Mouse (Mus musculus): Measurements from ENCODE around the gene Glyr1. TPM values are rescaled to one million over a fixed set of nuclear protein-coding genes. Genes with fewer than 3 reads are reported as not detected.

The Glyr1 gene
- polyA plus RNA-seq (2015; fragmentation: Nextera tagmentation; extraction: Ambion mirVana): 228 and 230 TPM in 2 replicates

DNA sequence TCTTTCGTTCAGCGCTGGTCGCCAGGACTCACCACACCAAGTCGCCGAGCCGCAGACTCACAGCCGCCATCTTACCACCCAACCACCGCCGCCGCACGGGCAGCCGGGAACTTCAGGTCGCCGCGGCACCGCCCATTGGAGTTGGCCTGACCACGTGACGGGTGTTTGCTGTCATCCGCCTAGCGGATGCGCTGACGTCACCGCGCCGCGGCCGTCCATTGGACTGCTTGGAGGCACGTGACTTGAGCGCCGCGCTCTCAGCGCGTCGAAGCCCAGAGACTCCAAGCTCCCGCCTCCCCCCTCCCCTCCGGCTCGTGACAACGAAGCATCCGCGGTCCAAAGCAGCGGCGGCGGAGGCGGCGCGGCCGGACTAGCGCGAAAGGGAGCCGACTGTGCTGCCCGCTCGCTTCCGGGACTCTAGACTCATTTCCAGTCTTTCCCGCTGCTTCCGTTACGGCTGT lies at the start of gene Glyr1, which contains the start of gene Ubn1:
Gene Glyr1 (minus strand): TSS at position 90 of the 461 bp plus-strand sequence.
Gene Ubn1 (plus strand): TSS at position 284 of the 461 bp plus-strand sequence.
- Histone ChIP-seq H3K9ac (replicated peaks) (peak within 1 kb of the TSS; percentile 96), H3K27ac (peak within 1 kb of the TSS; percentile 96), H3K27me3 (no peaks in the 10 kb centered on the region), H3K9me3 (no peaks in the 10 kb centered on the region), H3K4me1 (replicated peaks) (peaks cover 41% of the 10 kb centered on the region), H3K4me3 (replicated peaks) (peak within 1 kb of the TSS; percentile 81), H3K36me3 (peaks cover 31% of the 10 kb centered on the region), H3K4me2 (replicated peaks) (peak within 1 kb of the TSS; percentile 97)
- WGBS: under 1% methylated on average over 55 of the region's 56 CpGs
- peak; percentile 98 for ATAC-seq

- Histone ChIP-seq H3K9me3 (no peaks in the 10 kb centered on the region), H3K27me3 (no peaks in the 10 kb centered on the region), H3K4me3 (replicated peaks) (no peak overlapping the region), H3K4me2 (replicated peaks) (no peak overlapping the region), H3K36me3 (no peaks in the 10 kb centered on the region), H3K9ac (replicated peaks) (no peak overlapping the region), H3K4me1 (replicated peaks) (no peaks in the 10 kb centered on the region), H3K27ac (no peak overlapping the region)
- 85% methylated on average over 6 of the region's 8 CpGs for WGBS
- no peak for ATAC-seq
Measured at GRCm38 (mm10) chr16:5096504-5096903, 46.8 kb upstream of the Glyr1 start.

DNA sequence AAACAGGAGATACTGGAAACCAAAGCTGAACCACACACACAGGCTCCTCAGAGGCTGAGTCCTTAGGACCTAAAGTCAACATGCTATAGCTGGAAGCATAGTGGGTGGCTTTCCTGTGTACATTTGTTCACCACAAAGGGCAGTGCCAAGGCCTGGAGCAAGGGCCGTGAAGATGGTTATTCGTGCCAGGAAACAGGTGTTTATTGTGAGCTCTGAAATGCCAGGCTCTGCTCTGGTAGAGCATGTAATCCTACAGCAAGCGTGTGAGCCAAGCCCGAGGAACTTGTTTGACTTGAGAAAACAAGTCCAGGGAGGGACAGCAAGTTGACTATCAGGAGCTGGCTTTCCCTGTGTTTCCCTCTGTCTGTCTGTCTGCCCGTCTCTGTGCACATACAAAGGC lies 43.6 kb upstream of the Glyr1 start:
- Histone ChIP-seq H3K27ac (no peak overlapping the region), H3K9ac (replicated peaks) (no peak overlapping the region), H3K9me3 (no peaks in the 10 kb centered on the region), H3K27me3 (no peaks in the 10 kb centered on the region), H3K36me3 (peaks cover 11% of the 10 kb centered on the region), H3K4me1 (replicated peaks) (no peaks in the 10 kb centered on the region), H3K4me3 (replicated peaks) (no peak overlapping the region), H3K4me2 (replicated peaks) (no peak overlapping the region)
- no peak for ATAC-seq
- WGBS: 90% methylated on average over 5 of the region's 5 CpGs

GRCm38 (mm10) chr16:5089021-5089420 lies 39.4 kb upstream of the Glyr1 start:
- no peaks in the 10 kb centered on the region for H3K4me1 ChIP-seq (replicated peaks)
- no peak for ATAC-seq
- no peak overlapping the region for H3K27ac ChIP-seq
- H3K9ac ChIP-seq (replicated peaks): no peak overlapping the region
- WGBS: 77% methylated on average over 10 of the region's 10 CpGs
- H3K36me3 ChIP-seq: peaks cover 53% of the 10 kb centered on the region
- H3K27me3 ChIP-seq: no peaks in the 10 kb centered on the region
- no peaks in the 10 kb centered on the region for H3K9me3 ChIP-seq
- H3K4me3 ChIP-seq (replicated peaks): no peak overlapping the region
- H3K4me2 ChIP-seq (replicated peaks): no peak overlapping the region

- Histone ChIP-seq H3K9me3 (no peaks in the 10 kb centered on the region), H3K9ac (replicated peaks) (no peak overlapping the region), H3K27ac (no peak overlapping the region), H3K27me3 (no peaks in the 10 kb centered on the region), H3K36me3 (peaks cover 80% of the 10 kb centered on the region), H3K4me1 (replicated peaks) (no peaks in the 10 kb centered on the region), H3K4me3 (replicated peaks) (no peak overlapping the region), H3K4me2 (replicated peaks) (no peak overlapping the region)
- 96% methylated on average over 2 of the region's 2 CpGs for WGBS
- ATAC-seq: no peak
Measured at GRCm38 (mm10) chr16:5086179-5086578, 36.5 kb upstream of the Glyr1 start.

- Histone ChIP-seq H3K27ac (no peak overlapping the region), H3K9me3 (no peaks in the 10 kb centered on the region), H3K27me3 (no peaks in the 10 kb centered on the region), H3K4me1 (replicated peaks) (no peaks in the 10 kb centered on the region), H3K4me2 (replicated peaks) (no peak overlapping the region), H3K9ac (replicated peaks) (no peak overlapping the region), H3K4me3 (replicated peaks) (no peak overlapping the region), H3K36me3 (peaks cover 82% of the 10 kb centered on the region)
- ATAC-seq: no peak
- 98% methylated on average over 4 of the region's 4 CpGs for WGBS
Measured at GRCm38 (mm10) chr16:5085196-5085595, 35.5 kb upstream of the Glyr1 start.

- Histone ChIP-seq H3K36me3 (peaks cover 93% of the 10 kb centered on the region), H3K4me1 (replicated peaks) (no peaks in the 10 kb centered on the region), H3K4me3 (replicated peaks) (no peak overlapping the region), H3K27me3 (no peaks in the 10 kb centered on the region), H3K27ac (no peak overlapping the region), H3K4me2 (replicated peaks) (no peak overlapping the region), H3K9ac (replicated peaks) (no peak overlapping the region), H3K9me3 (no peaks in the 10 kb centered on the region)
- no peak for ATAC-seq
- 93% methylated on average over 5 of the region's 5 CpGs for WGBS
Measured at GRCm38 (mm10) chr16:5074341-5074740, 24.7 kb upstream of the Glyr1 start.

DNA sequence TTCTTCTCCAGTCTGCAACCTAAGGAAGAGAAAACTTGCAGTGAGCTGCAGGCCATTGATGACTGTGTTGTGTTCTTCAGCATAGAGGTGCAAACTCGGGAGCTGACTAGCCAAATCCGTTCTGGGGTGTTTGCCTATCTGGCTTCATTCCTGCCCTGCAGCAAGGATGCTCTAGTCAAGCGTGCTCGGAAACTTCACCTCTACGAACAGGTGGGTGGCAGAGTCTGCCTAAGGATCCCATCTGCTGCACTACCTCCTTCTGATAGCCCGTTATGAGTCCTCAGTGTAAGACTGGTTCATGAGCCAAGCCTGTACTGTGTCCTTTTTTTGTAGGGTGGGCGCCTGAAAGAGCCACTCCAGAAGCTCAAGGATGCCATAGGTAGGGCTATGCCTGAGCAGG lies 22.3 kb upstream of the Glyr1 start:
- H3K9me3 ChIP-seq: no peaks in the 10 kb centered on the region
- ATAC-seq: no peak
- no peak overlapping the region for H3K4me2 ChIP-seq (replicated peaks)
- no peaks in the 10 kb centered on the region for H3K4me1 ChIP-seq (replicated peaks)
- H3K4me3 ChIP-seq (replicated peaks): no peak overlapping the region
- no peak overlapping the region for H3K9ac ChIP-seq (replicated peaks)
- no peaks in the 10 kb centered on the region for H3K27me3 ChIP-seq
- WGBS: 94% methylated on average over 7 of the region's 7 CpGs
- H3K27ac ChIP-seq: no peak overlapping the region
- peaks cover 80% of the 10 kb centered on the region for H3K36me3 ChIP-seq

GRCm38 (mm10) chr16:5070321-5070720 lies 20.7 kb upstream of the Glyr1 start:
- Histone ChIP-seq H3K4me3 (replicated peaks) (no peak overlapping the region), H3K4me2 (replicated peaks) (no peak overlapping the region), H3K9me3 (no peaks in the 10 kb centered on the region), H3K27me3 (no peaks in the 10 kb centered on the region), H3K4me1 (replicated peaks) (no peaks in the 10 kb centered on the region), H3K36me3 (peaks cover 73% of the 10 kb centered on the region), H3K27ac (no peak overlapping the region), H3K9ac (replicated peaks) (no peak overlapping the region)
- WGBS: 91% methylated on average over 3 of the region's 3 CpGs
- ATAC-seq: no peak

DNA sequence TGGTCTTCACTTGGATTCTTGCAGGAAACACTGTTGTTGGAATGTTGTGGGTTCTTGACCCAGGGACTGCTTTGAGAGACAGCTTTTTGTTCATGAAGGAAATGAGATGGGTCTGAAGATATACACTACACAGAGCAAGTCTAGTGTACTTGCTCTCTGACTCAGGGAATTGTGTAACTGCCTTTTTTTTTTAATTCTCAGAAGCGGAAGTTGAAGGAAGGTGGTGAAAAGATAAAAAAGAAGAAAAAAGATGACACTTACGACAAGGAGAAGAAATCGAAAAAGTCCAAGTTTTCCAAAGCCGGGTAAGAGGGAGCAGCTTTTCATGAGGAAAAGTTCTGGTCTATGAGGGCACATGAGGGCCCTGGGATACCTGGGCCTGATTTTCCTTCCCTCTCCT lies 13.8 kb upstream of the Glyr1 start:
- H3K4me2 ChIP-seq (replicated peaks): no peak overlapping the region
- H3K9me3 ChIP-seq: no peaks in the 10 kb centered on the region
- no peak overlapping the region for H3K27ac ChIP-seq
- peaks cover 56% of the 10 kb centered on the region for H3K36me3 ChIP-seq
- no peaks in the 10 kb centered on the region for H3K27me3 ChIP-seq
- H3K4me1 ChIP-seq (replicated peaks): no peaks in the 10 kb centered on the region
- no peak for ATAC-seq
- no peak overlapping the region for H3K4me3 ChIP-seq (replicated peaks)
- WGBS: 98% methylated on average over 4 of the region's 4 CpGs
- no peak overlapping the region for H3K9ac ChIP-seq (replicated peaks)

DNA sequence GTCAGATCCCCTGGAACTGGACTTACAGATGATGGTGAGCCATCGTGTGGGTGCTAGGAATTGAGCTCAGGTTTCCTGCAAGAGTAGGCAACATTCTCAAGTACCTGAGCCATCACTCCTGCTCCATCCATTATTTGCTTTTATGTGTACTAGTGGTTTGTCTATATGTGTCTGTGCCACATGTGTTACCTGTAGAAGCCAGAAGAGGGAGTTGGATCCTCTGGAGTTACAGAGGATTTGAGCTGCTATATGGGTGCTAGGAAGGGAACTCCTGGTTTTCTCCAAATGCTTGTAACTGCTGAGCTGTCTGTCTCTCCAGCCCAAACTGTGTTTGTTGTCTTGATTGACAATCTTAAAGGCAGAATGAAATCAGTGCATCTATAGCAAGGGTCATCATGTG lies 8.5 kb upstream of the Glyr1 start:
- Histone ChIP-seq H3K4me2 (replicated peaks) (no peak overlapping the region), H3K4me1 (replicated peaks) (peaks cover 4% of the 10 kb centered on the region; the same call in 1 of the 2 replicates), H3K36me3 (peaks cover 52% of the 10 kb centered on the region), H3K9me3 (no peaks in the 10 kb centered on the region), H3K4me3 (replicated peaks) (no peak overlapping the region), H3K27me3 (no peaks in the 10 kb centered on the region), H3K9ac (replicated peaks) (no peak overlapping the region), H3K27ac (no peak overlapping the region)
- no peak for ATAC-seq
- WGBS: 88% methylated on average over 1 of the region's 1 CpGs

DNA sequence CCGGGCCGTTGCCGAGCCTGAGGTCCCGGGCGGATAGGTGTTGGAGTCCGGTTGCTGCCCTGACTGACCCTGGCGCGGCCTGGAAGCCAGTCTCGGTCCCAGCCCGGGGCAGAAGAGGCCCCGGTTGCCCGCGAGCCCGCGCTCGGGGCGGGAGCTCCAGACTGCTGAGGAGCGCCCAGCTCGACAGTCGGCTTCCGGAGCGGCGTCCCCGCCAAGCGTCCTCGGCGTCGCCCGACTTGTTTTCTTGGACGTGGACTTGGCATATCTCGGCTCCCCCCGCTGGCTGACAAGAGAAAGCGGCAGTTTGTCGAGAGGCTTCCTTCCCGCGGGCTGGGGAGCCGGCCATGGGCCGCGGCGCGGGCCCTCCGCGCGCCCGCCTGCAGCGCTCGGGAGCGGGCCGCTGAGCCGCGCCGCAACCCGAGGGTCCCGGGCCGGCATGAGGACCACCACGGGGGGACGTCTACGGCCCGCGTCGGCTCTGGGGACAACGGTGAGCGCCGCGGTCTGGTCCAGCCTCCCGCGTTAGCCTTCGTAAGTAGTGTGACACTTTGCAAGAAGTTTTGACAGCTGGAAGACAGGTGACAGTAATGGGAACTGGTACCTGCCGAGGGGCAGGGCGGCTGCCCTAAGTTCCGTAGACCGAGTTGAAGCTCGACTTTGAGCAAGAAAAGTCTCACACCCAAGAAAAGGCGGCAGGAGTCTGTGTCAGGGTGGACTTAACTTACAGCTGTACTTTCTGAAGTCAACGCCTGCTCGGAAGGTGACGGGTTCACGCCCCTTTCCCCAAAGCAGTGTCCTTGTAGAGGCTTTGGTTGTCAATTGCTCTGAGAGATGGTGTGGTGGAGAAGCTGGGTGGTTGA lies 818 bp upstream of the Glyr1 start:
- Histone ChIP-seq H3K4me2 (replicated peaks) (peak overlapping the region; percentile 97), H3K4me3 (replicated peaks) (peak overlapping the region; percentile 81), H3K27me3 (no peaks in the 10 kb centered on the region), H3K4me1 (replicated peaks) (peaks cover 41% of the 10 kb centered on the region), H3K9me3 (no peaks in the 10 kb centered on the region), H3K36me3 (peaks cover 30% of the 10 kb centered on the region), H3K27ac (peak overlapping the region; percentile 96), H3K9ac (replicated peaks) (peak overlapping the region; percentile 87)
- ATAC-seq: peak; percentile 88
- WGBS: under 1% methylated on average over 78 of the region's 78 CpGs

Measured in midbrain, embryonic 13.5 days (tissue).